Mouse (Mus musculus) heart, embryonic 14.5 days (tissue): ENCODE results near the gene Kiss1r. TPM values are rescaled to one million over a fixed set of nuclear protein-coding genes. Genes with fewer than 3 reads are reported as not detected.

ENCODE experiments used
- ATAC-seq: fragments of 200-750 bp; cut with Nextera tagmentation; 2 replicates; pipeline ENCODE4 v1.8.0; 2017; ENCODE audit warnings: low read depth, moderate TSS enrichment; ENCODE audit not compliant: insufficient number of reproducible peaks, insufficient read depth, low FRiP score
- H3K27ac ChIP-seq, 2 experiments: fragments of 200-500 bp in 1 of 2; fragments of 300-500 bp in 1 of 2; sonication (generic) in 1 of 2; replicated peaks in 1 of 2; 2 replicates each; pipeline ENCODE4 v1.5.1; 2012 to 2014; ENCODE audit warnings: low read depth in 2 of 2, low read length in 2 of 2, control low read depth in 1 of 2, mild to moderate bottlenecking in 1 of 2, mixed read lengths in 1 of 2; ENCODE audit not compliant: control insufficient read depth in 1 of 2, insufficient read depth in 1 of 2
- H3K27me3 ChIP-seq: fragments of 300-500 bp; sonication (generic); 2 replicates; pipeline ENCODE4 v1.6.1; 2014; ENCODE audit warnings: mild to moderate bottlenecking, low read length, control low read depth; ENCODE audit not compliant: control insufficient read depth, insufficient read depth
- H3K36me3 ChIP-seq: fragments of 300-500 bp; sonication (generic); 2 replicates; pipeline ENCODE4 v1.6.1; 2014; ENCODE audit warnings: mild to moderate bottlenecking, control low read depth, low read length, mixed read lengths; ENCODE audit not compliant: control insufficient read depth, insufficient read depth
- H3K4me1 ChIP-seq, 2 experiments: fragments of 200-500 bp in 1 of 2; fragments of 300-500 bp in 1 of 2; sonication (generic) in 1 of 2; 2 replicates each; pipeline ENCODE4 v1.6.1; 2012 to 2014; ENCODE audit warnings: low read length in 2 of 2, control low read depth in 1 of 2, mixed read lengths in 1 of 2; ENCODE audit not compliant: control insufficient read depth in 2 of 2, insufficient read depth in 2 of 2
- H3K4me2 ChIP-seq: fragments of 300-500 bp; sonication (generic); 2 replicates; pipeline ENCODE4 v1.6.1; 2014; ENCODE audit warnings: mild to moderate bottlenecking, low read length
- H3K4me3 ChIP-seq, 2 experiments: fragments of 200-500 bp in 1 of 2; fragments of 300-500 bp in 1 of 2; sonication (generic) in 1 of 2; 2 replicates each; pipeline ENCODE4 v1.5.1; 2012 to 2014; ENCODE audit warnings: low read length in 2 of 2, mild to moderate bottlenecking in 2 of 2, control low read depth in 1 of 2, low read depth in 1 of 2, moderate library complexity in 1 of 2; ENCODE audit not compliant: control insufficient read depth in 1 of 2, insufficient read depth in 1 of 2
- H3K9ac ChIP-seq: fragments of 300-500 bp; sonication (generic); 2 replicates; pipeline ENCODE4 v1.6.1; 2014; ENCODE audit warnings: mild to moderate bottlenecking, low read length
- H3K9me3 ChIP-seq: fragments of 300-500 bp; sonication (generic); 2 replicates; pipeline ENCODE4 v1.6.1; 2016; ENCODE audit warnings: low read length, control low read depth; ENCODE audit not compliant: control insufficient read depth
- WGBS: fragments of 180-500 bp; shearing (Covaris S2); extraction: QIAGEN DNeasy Blood & Tissue Kit; methylation state at CpG from one replicate; pipeline ENCODE4 v1.1.7; 2014; 5-methylcytosine and 5-hydroxymethylcytosine counted together
- polyA plus RNA-seq: library from polyadenylated mRNA; unstranded; fragments of >200 nt; fragmentation: Nextera tagmentation; extraction: Ambion mirVana; gene quantifications from 2 replicates; pipeline ENCODE4 v1.2.1, GENCODE M21; 2014

Gene Kiss1r
- polyA plus RNA-seq, 1 experiment from 2014 or later: 0.70 TPM

DNA sequence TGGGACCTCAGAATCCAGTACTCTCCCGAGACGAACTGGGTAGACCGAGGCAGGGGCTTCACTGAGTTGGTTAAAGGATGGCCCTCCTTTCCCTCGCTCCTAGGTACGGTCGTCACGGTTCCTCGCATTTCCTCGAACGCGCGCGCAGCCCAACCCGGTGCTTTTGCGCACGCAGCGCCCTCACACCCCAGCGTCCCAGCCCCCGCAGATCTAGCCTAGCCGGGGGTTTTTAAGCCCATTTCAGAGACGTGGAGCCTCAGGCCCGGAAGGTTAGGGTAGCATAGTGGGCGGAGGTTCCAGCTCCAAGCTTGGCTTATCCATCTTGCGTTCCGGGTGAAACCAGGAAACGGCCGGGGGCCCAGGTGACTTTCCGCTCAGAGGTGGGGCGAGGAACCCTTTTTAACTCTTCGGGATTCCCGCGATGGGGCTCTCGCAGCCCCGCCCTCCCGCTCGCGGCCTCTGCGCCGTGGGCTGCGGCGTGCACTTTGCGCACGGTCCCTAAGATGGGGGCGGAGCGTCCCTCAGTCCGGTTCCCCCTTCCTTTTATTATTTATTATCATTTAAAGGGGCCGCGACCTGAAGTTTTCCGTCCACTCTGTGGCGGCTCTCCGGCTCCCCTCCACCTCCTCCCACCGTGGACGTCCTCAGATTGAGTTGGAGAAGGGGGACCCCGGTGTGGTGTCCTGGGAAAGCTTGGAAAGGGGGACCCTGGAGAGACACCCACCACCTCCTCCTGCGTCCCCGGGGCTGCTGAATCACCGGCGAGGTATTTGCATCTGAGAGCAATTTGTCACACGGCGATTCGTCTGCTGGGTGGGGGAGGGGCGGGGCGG is 9.9 kb downstream of the Kiss1r start, which contains the start of gene Arid3a:
TSS of gene Arid3a (plus strand) at position 553 of the 833 bp plus-strand sequence.
- WGBS: under 1% methylated on average over 63 of the region's 63 CpGs

DNA sequence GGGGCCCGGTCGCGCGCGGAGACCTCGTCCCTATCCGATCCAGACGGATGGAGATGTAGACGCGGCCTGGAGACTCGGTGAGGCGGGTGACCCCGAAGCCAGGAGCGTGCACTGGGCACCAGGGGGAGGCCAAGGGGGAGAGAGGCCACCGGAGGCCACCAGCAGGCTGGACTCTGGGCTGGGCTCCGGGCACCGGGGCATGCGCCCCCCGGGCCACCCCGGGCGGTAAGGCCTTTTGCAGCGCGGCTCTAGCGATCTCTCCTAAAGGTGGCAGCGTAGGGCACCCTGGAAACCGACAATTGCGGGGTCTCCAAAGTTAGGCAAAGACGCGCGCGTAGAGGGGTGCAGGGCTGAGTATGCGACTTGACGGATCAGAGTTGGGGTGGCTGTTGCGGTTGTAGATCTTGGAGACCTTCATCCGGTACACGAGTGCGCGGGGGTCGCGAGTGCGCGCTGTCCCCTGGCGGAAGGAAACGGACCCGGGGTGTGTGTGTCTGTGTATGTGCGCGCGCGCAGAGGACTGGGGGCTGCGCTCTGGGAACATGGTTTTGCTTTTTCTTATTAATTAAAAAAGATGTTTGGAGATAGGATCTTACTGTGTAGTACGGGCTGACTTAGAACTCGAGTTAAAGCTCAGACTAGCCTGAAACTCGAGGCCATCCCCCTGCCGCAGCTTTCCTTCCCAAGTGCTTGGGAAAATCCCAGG is 10.7 kb downstream of the Kiss1r start:
- Histone ChIP-seq H3K27me3 (peaks cover 10% of the 10 kb centered on the region), H3K27ac (peak overlapping the region; percentile 88 to 94), H3K9ac (peak overlapping the region; percentile 95), H3K4me1 (peaks cover 13 to 35% of the 10 kb centered on the region in 2 experiments), H3K36me3 (peaks cover 19% of the 10 kb centered on the region), H3K9me3 (no peaks in the 10 kb centered on the region), H3K4me3 (peak overlapping the region; percentile 89 to 93), H3K4me2 (peak overlapping the region; percentile 83)
- peak; percentile 44 for ATAC-seq
- WGBS: under 1% methylated on average over 54 of the region's 54 CpGs

More for the DNA sequence above, 9.9 kb downstream of the Kiss1r start, which contains the start of gene Arid3a:
- no peaks in the 10 kb centered on the region for H3K9me3 ChIP-seq
- H3K27me3 ChIP-seq: peaks cover 18% of the 10 kb centered on the region
- H3K4me3 ChIP-seq: peak within 1 kb of the TSS; percentile 89 to 93
- peaks cover 9 to 29% of the 10 kb centered on the region in 2 experiments for H3K4me1 ChIP-seq
- H3K4me2 ChIP-seq: peak within 1 kb of the TSS; percentile 83
- peak; percentile 68 for ATAC-seq
- H3K27ac ChIP-seq: peak within 1 kb of the TSS; percentile 88 to 94
- H3K36me3 ChIP-seq: peaks cover 11% of the 10 kb centered on the region
- H3K9ac ChIP-seq: peak within 1 kb of the TSS; percentile 95

DNA sequence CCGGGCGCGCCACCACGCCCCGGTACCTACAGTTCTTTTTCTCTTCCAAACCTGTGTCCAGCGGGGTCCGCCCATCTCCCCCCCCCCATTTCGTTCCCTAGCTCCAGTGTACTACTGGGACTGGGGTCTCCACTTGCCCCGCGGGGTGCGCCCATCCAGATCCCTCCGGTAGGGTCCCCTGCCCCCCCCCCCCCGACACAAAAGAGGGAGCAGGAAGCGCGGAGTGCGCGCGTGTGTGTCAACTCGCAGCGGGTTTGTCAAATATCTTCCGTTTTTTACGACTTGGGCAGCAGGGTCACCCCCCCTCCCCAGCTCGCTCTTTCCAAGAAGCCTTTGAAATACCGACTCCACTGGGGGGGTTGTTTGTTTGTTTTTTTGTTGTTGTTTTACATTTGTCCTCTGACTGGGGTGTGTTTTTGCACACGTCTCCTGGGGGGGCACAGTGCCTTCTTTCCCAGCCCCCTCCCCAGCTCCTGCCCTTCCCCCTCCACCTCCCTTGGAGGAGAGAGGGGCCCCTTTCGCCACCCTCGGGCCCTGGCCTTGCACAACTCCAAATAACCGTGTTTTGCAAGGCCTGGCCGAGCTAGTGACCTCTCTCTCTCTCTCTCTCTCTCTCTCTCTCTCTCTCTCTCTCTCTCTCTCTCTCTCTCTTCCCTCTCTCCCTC is 11.4 kb downstream of the Kiss1r start:
- under 1% methylated on average over 29 of the region's 29 CpGs for WGBS

DNA sequence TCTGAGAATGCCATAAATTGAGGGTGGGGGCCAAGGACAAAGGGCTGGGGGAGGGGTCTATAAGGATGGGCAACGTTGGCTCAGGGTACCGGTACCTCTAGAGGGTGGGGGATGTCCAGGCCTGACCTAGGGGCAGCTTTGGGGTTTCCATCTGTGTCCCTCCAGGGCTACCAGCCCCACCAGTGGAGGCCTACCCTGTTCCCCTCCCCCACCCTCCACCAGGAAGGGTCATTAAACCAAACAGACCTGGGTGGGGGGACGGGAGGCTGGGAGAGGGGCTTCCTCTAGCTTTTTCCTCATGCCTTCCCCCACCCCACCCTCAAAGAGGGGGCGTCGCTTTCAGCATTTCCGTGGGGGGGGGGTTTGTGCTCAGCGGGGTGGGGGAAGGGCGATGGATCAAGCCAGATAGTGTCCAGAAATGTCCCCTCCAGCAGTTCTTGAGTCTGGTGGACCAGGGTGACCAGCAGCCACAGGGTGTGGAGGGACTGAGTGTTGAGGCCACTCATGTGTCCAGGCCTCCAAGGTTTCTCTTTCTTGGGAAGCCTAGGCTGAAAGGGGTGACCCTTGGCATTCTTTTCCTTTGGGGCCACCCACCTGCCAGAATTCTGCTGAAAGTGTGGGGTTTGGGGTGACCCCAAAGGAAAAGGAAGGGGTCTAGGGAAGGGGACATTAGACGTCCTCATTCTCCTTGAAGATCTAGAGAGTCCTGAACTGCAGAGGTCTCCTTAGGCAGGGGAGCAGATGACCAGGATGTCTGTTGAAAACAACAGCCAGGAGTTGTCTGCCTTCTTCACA is 12.3 kb downstream of the Kiss1r start:
- Histone ChIP-seq H3K36me3 (peaks cover 27% of the 10 kb centered on the region), H3K27ac (peak overlapping the region in 1 of 2 experiments; percentile 94; a peak in 2 of 4 replicates), H3K4me2 (peak overlapping the region; percentile 83), H3K4me3 (peak overlapping the region; percentile 89 to 93; a peak in 3 of 4 replicates), H3K9me3 (no peaks in the 10 kb centered on the region), H3K27me3 (no peaks in the 10 kb centered on the region), H3K9ac (peak overlapping the region; percentile 95; the same call in 1 of the 2 replicates), H3K4me1 (peaks cover 29 to 51% of the 10 kb centered on the region in 2 experiments)
- no peak for ATAC-seq
- 20% methylated on average over 9 of the region's 9 CpGs for WGBS

More for the DNA sequence above, 11.4 kb downstream of the Kiss1r start:
- Histone ChIP-seq H3K4me1 (peaks cover 20 to 42% of the 10 kb centered on the region in 2 experiments), H3K36me3 (peaks cover 19% of the 10 kb centered on the region), H3K4me3 (peak overlapping the region; percentile 89 to 93), H3K9ac (peak overlapping the region; percentile 95), H3K27ac (peak overlapping the region; percentile 88 to 94), H3K9me3 (no peaks in the 10 kb centered on the region), H3K4me2 (peak overlapping the region; percentile 83), H3K27me3 (peaks cover 3% of the 10 kb centered on the region; the same call in 1 of the 2 replicates)
- no peak for ATAC-seq

DNA sequence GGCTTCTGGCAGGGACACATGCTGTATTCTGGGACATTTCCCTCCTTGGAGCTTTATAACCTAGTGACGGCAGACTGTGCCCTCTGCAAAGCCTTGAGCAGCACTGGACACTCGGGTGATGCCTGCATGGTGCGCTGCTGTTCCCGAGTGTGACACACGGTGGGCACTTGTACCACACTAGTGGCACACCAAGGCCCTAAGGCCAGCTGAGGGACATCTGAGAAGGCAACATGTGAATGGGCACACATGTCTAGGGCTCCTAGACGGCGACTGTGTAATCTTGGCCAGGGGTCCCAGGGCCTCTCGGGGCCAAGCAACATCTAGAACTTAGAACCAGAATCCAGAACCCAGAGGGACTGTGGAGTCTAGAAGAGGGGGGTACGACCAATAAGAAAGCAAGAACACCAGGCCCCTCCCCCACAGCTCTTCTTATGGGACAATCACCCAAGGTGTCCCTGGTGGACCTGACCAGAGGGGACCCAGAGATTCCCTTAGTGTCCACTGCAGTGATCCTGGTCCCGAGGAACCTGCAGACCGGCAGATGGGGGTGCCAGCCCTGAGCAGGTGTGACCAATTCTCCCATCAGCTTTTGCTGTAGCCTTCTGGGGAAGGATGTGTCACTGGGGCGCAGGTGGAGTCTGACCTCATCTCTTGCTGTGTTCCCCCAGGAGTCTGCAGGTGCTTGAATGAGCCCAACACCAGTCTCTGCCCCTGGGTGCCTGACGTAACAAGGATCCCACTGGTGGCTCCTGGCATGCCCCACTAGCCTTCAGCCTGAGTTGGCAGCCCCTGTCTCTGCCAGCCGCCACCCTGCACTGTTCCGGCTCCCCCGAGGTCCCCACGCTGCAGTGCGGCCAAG is 13.4 kb downstream of the Kiss1r start:
- no peak overlapping the region for H3K4me3 ChIP-seq
- H3K4me1 ChIP-seq: peaks cover 32 to 57% of the 10 kb centered on the region in 2 experiments
- no peaks in the 10 kb centered on the region for H3K27me3 ChIP-seq
- no peak overlapping the region for H3K27ac ChIP-seq
- H3K4me2 ChIP-seq: no peak overlapping the region
- ATAC-seq: no peak
- H3K36me3 ChIP-seq: peaks cover 33% of the 10 kb centered on the region
- H3K9me3 ChIP-seq: no peaks in the 10 kb centered on the region
- WGBS: 87% methylated on average over 18 of the region's 18 CpGs
- H3K9ac ChIP-seq: no peak overlapping the region

DNA sequence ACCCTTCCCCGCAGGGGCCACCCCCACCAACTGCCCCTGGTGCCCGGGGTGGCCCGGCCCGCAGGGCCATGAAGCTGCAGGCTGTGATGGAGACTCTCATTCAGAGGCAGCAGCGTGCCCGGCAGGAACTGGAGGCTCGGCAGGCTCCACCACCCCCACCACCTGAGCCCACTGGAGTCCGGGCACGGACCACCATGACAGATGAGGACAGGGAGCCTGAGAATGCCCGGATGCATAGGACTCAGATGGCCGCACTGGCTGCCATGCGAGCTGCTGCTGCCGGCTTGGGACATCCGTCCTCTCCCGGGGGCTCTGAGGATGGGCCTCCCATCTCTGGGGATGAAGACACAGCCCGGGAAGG is 14.0 kb downstream of the Kiss1r start:
- no peak for ATAC-seq
- Histone ChIP-seq H3K4me2 (no peak overlapping the region), H3K4me1 (peaks cover 34 to 58% of the 10 kb centered on the region in 2 experiments), H3K9ac (no peak overlapping the region), H3K9me3 (no peaks in the 10 kb centered on the region), H3K36me3 (peaks cover 37% of the 10 kb centered on the region), H3K27me3 (no peaks in the 10 kb centered on the region), H3K4me3 (no peak overlapping the region), H3K27ac (no peak overlapping the region)
- WGBS: 94% methylated on average over 16 of the region's 16 CpGs
